Mouse (Mus musculus): ENCODE data around the gene C2cd6.
A peak's percentile ranks its signal among the peaks of the same experiment; 100 is the strongest.

- TF ChIP-seq POLR2A (IDR thresholded peaks at IDR 0.05; ENCODE audit: low read depth, low read length) (peak; percentile 84), CTCF (IDR thresholded peaks at IDR 0.05; ENCODE audit: borderline replicate concordance, insufficient read depth, low read length) (no peak)
Measured at GRCm38 (mm10) chr1:59119720-59120457, 25.2 kb upstream of the C2cd6 start, which contains the start of gene Tmem237.
